Mouse (Mus musculus) midbrain, embryonic 13.5 days (tissue): ENCODE results near the gene Myoz1. TPM values are rescaled to one million over a fixed set of nuclear protein-coding genes. Genes with fewer than 3 reads are reported as not detected.

Experiments
- ATAC-seq: fragments of 200-750 bp; cut with Nextera tagmentation; 2 replicates; pipeline ENCODE4 v1.8.0; 2017; ENCODE audit warnings: mild to moderate bottlenecking, moderate TSS enrichment, moderate library complexity
- H3K27ac ChIP-seq: fragments of 300-500 bp; sonication (generic); 2 replicates; pipeline ENCODE4 v1.5.1; 2015; ENCODE audit warnings: inconsistent platforms, mild to moderate bottlenecking, moderate library complexity
- H3K27me3 ChIP-seq: fragments of 300-500 bp; sonication (generic); 2 replicates; pipeline ENCODE4 v1.6.1; 2015; ENCODE audit warnings: mild to moderate bottlenecking, inconsistent platforms
- H3K36me3 ChIP-seq: fragments of 300-500 bp; sonication (generic); 2 replicates; pipeline ENCODE4 v1.6.1; 2015; ENCODE audit warnings: mild to moderate bottlenecking, inconsistent platforms
- H3K4me1 ChIP-seq: fragments of 300-500 bp; sonication (generic); replicated peaks from 2 replicates; pipeline ENCODE4 v1.6.1; 2015; ENCODE audit warnings: inconsistent platforms
- H3K4me2 ChIP-seq: fragments of 300-500 bp; sonication (generic); replicated peaks from 2 replicates; pipeline ENCODE4 v1.6.1; 2015; ENCODE audit warnings: moderate library complexity, mild to moderate bottlenecking, inconsistent platforms
- H3K4me3 ChIP-seq: fragments of 300-500 bp; sonication (generic); replicated peaks from 2 replicates; pipeline ENCODE4 v1.5.1; 2015; ENCODE audit warnings: mild to moderate bottlenecking, inconsistent platforms
- H3K9ac ChIP-seq: fragments of 300-500 bp; sonication (generic); replicated peaks from 2 replicates; pipeline ENCODE4 v1.6.1; 2015; ENCODE audit warnings: mild to moderate bottlenecking, inconsistent platforms
- H3K9me3 ChIP-seq: fragments of 300-500 bp; sonication (generic); 2 replicates; pipeline ENCODE4 v1.6.1; 2016; ENCODE audit warnings: mild to moderate bottlenecking, inconsistent platforms
- WGBS: fragments of 180-500 bp; shearing (Covaris S2); methylation state at CpG from one replicate; pipeline ENCODE4 v1.1.7; 2015; 5-methylcytosine and 5-hydroxymethylcytosine counted together
- polyA plus RNA-seq: library from polyadenylated mRNA; unstranded; fragments of >200 nt; fragmentation: Nextera tagmentation; extraction: Ambion mirVana; gene quantifications from 2 replicates; pipeline ENCODE4 v1.2.1, GENCODE M21; 2015

Gene Myoz1
- polyA plus RNA-seq, 1 experiment from 2014 or later: not detected

DNA sequence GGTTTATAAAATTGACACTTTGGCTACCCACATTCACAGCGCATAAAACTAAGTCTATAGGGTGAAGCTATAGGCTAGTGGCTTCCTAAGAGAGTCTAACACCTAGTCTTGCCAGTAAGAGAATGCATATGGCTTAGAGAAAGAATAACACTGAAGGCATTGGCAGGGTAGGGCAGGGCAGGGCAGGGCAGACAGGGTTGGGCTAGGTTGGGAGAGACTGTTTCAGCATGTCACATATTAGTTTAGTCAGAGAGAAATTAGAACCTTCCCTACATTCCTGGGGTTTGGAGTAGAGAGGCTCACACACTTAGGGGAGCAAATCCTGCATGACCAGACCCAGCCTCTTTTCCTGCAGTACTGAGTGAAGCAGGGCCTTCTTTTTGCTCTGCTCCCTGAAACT is 11.1 kb upstream of the Myoz1 start:
- H3K4me2 ChIP-seq: no peak overlapping the region
- 65% methylated on average over 1 of the region's 1 CpGs for WGBS
- no peak overlapping the region for H3K27ac ChIP-seq
- no peaks in the 10 kb centered on the region for H3K9me3 ChIP-seq
- no peak overlapping the region for H3K4me3 ChIP-seq
- peaks cover under 1% of the 10 kb centered on the region for H3K4me1 ChIP-seq
- ATAC-seq: no peak
- H3K36me3 ChIP-seq: no peaks in the 10 kb centered on the region
- peaks cover 53% of the 10 kb centered on the region for H3K27me3 ChIP-seq
- no peak overlapping the region for H3K9ac ChIP-seq

DNA sequence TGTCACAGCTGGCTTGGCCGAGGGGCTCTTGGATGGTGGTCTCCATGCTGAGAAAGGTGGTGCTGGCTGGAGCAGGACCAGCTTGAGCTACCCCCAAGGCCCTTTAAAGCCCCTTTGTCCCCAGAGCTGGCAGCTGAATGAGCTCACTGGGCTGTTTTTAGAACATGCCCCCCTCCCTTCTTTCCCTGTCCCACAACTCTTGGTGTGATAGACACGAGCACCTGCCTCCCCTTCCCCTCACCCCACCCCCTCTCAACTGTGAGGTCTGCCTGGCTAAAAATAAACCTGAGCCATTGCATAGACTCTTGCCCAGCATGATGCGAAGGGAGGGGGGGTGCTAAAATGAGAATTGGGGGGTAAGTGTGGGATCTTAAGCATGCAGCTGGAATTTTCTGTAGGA is 8.1 kb upstream of the Myoz1 start:
- 49% methylated on average over 3 of the region's 3 CpGs for WGBS
- no peaks in the 10 kb centered on the region for H3K9me3 ChIP-seq
- no peak for ATAC-seq
- peaks cover 16% of the 10 kb centered on the region for H3K4me1 ChIP-seq
- no peak overlapping the region for H3K4me3 ChIP-seq
- H3K36me3 ChIP-seq: no peaks in the 10 kb centered on the region
- no peak overlapping the region for H3K9ac ChIP-seq
- no peak overlapping the region for H3K4me2 ChIP-seq
- H3K27me3 ChIP-seq: peaks cover 48% of the 10 kb centered on the region
- no peak overlapping the region for H3K27ac ChIP-seq

DNA sequence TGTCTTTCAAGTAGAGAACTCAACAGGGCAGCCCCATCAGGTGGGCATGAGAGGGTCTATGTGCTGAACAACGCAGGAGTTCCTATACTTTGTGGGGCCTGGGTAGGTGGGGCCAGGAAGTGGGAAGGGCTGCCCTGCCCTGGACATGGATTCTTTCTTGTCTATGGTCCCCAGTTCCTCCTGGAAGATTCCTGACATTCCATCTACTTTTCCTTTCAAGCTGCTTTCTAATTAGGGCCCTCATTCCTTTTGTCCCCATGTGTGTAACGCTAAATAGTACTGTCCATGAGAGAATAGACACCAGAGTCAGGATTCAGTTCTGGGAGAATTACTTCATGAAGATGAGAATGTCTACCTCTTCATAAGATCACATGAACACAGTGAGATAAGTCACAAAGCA is 7.3 kb upstream of the Myoz1 start:
- Histone ChIP-seq H3K4me2 (no peak overlapping the region), H3K9ac (no peak overlapping the region), H3K9me3 (no peaks in the 10 kb centered on the region), H3K4me1 (peaks cover 16% of the 10 kb centered on the region), H3K27me3 (peaks cover 40% of the 10 kb centered on the region), H3K36me3 (no peaks in the 10 kb centered on the region), H3K27ac (no peak overlapping the region), H3K4me3 (no peak overlapping the region)
- WGBS: 67% methylated on average over 2 of the region's 2 CpGs
- ATAC-seq: no peak

DNA sequence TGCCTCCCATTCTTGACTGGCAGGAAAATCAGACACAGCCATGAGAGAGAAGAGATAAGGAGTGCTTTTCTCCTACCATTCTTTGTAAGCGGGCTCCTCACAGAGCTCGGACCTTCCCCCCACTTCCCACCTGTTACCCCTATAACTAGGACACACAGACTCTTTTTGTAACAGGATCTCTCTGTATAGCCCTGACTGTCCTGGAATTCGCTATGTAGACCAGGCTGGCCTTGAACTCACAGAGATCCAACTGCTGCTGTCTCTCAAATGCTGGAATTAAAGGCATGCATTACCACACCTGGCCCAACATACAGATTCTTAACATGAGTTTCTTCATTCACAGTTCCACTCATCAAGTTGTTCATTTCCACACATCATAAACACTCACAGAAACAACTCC is 6.4 kb upstream of the Myoz1 start:
- no peaks in the 10 kb centered on the region for H3K9me3 ChIP-seq
- H3K4me3 ChIP-seq: no peak overlapping the region
- peak overlapping the region; percentile 82 for H3K9ac ChIP-seq
- H3K36me3 ChIP-seq: no peaks in the 10 kb centered on the region
- no peak for ATAC-seq
- peaks cover 33% of the 10 kb centered on the region for H3K27me3 ChIP-seq
- H3K27ac ChIP-seq: no peak overlapping the region
- peak overlapping the region; percentile 91; the same call in 1 of the 2 replicates for H3K4me2 ChIP-seq
- WGBS: 94% methylated on average over 3 of the region's 3 CpGs
- peaks cover 16% of the 10 kb centered on the region for H3K4me1 ChIP-seq

DNA sequence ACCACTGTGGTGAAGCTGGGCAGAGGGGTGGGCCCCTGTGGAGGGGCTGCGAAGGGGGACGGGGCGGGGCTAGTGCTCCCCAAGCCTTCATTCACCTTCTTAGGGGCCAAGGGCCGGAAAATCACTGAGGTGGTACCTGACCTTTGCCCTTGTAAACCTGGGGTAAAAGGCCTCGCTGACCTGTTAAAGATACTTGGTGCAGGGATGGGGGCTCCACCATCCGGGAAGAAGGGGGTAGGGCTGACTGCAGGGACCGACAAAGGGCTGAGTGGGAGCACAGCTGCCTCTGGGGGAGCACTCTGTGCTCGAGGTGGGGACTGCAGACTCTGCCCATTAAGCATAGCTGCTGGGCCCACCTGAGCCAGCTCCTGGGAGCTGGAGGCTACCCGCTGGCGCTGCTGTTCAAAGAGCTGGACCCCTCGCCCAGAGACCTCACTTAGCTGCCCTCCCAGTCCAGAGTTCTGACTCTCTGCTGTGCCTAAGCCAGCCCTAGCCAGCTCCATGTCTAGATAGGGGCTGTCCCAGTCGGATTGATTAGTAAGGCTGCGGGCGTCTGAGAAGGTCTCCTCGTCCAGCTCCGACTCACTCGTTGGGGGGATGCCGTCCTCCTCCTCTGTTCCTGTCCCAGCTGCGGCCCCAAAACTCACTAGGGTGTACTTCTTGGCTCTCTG is 5.5 kb upstream of the Myoz1 start:
- H3K4me1 ChIP-seq: peaks cover 16% of the 10 kb centered on the region
- WGBS: 6% methylated on average over 18 of the region's 19 CpGs
- no peaks in the 10 kb centered on the region for H3K36me3 ChIP-seq
- peak overlapping the region; percentile 91 for H3K4me2 ChIP-seq
- ATAC-seq: peak; percentile 53
- H3K27ac ChIP-seq: peak overlapping the region; percentile 88
- peak overlapping the region; percentile 82 for H3K9ac ChIP-seq
- peaks cover 30% of the 10 kb centered on the region for H3K27me3 ChIP-seq
- peak overlapping the region; percentile 63 for H3K4me3 ChIP-seq
- H3K9me3 ChIP-seq: no peaks in the 10 kb centered on the region

DNA sequence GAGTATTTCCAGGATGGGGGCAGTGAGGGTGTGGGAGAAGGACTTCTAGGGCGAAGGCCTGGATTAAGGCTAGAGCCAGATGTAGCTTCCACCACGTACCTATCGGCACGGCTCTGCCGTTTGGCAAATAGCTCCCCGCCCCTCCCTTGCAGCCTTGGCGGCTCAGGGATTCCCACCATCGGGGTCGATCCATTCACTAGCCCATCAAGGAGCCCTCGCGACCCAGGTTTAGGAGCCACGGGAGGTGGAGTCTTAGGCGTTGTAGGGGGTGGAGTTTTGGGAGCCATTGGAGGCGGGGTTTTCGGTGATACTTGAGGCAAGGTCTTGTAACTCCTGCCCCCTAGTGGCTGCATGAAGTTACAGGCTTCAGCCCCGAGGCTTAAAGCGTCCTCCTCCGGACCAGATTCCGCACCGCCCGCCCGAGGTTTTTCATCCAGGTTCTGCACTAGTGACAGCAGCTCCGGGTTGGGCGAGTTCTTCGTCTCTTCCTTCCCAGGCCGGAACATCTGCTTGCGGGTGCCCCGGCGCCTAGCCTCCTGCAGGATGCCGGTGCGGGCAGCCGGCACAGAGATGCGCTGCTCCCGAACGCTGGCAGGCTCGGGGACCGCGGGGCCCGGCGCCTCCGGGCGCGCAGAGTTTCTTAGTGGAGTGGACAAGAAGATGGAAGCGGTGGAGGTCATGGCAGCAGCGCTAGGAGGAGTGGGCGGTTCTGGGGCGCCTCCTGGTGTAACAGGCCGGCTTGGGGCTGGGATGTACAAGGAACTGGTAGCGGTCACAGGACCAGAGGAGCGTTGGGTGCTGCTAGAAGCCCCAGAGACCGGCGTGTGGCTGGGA is 4.7 kb upstream of the Myoz1 start:
- 1% methylated on average over 52 of the region's 52 CpGs for WGBS
- peak; percentile 85 for ATAC-seq
- Histone ChIP-seq H3K4me1 (peaks cover 16% of the 10 kb centered on the region), H3K4me2 (peak overlapping the region; percentile 91), H3K9ac (peak overlapping the region; percentile 82), H3K4me3 (peak overlapping the region; percentile 63), H3K27ac (peak overlapping the region; percentile 88), H3K36me3 (no peaks in the 10 kb centered on the region), H3K9me3 (no peaks in the 10 kb centered on the region), H3K27me3 (peaks cover 25% of the 10 kb centered on the region)

DNA sequence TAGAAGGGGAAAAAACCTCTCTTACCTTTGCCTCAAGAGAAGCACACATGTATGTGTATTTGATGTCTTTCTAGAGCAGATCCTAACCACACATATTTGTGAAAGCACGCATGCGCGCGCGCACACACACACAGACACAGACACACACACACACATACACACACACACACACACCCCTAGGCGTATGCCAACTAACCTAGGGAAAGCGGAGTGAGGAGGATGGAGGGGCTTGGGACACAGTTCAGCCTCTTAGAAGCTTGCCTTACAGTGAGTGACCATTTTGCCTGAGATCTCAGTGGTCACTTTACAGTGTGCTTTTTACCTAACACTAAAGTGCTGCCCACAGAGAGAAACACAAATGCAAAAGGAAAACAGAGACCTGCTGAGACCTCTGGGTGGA is 3.3 kb upstream of the Myoz1 start:
- Histone ChIP-seq H3K27ac (no peak overlapping the region), H3K27me3 (peaks cover 24% of the 10 kb centered on the region), H3K4me2 (no peak overlapping the region), H3K4me3 (no peak overlapping the region), H3K9me3 (no peaks in the 10 kb centered on the region), H3K36me3 (no peaks in the 10 kb centered on the region), H3K4me1 (peaks cover 16% of the 10 kb centered on the region), H3K9ac (no peak overlapping the region)
- no peak for ATAC-seq
- 94% methylated on average over 7 of the region's 7 CpGs for WGBS

DNA sequence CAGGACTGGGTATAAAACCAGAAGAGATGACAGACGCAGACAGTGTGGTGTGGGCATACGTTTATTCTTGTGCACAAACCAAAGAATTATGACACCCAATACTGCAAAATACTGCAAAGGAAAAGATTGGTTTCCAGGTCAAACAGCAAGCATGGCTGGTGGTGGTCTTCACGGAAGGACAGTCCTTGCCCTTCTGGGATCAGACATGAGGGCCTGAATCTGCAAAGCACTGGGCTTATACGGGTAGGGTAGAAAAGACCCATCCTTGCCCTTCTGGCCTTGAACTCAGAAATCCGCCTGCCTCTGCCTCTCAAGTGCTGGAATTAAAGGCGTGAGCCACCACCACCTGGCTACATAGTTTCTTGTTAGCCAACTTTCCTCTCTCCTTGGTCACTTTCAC is 2.6 kb upstream of the Myoz1 start:
- Histone ChIP-seq H3K9ac (no peak overlapping the region), H3K4me3 (no peak overlapping the region), H3K27ac (no peak overlapping the region), H3K36me3 (no peaks in the 10 kb centered on the region), H3K27me3 (peaks cover 24% of the 10 kb centered on the region), H3K4me2 (no peak overlapping the region), H3K4me1 (peaks cover 16% of the 10 kb centered on the region), H3K9me3 (no peaks in the 10 kb centered on the region)
- 94% methylated on average over 6 of the region's 6 CpGs for WGBS
- ATAC-seq: no peak

DNA sequence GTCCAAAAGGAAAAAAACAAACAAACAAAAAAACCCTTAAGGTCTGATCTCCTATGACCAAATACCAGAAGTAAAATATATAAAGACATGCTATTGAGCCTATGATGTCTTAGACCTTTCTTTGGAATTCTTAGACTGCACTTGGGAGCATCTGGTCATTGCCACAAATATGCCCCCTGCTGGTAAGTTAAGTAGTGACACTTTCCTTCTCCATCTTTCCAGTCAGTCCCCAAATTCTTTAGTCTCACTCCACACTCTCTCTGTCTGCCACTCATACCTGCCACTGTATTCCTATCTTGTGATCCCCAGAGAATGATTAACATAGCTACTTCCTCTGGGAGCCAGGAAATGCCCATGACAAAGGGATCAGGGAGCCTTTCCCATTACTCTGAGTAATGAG is 2.0 kb upstream of the Myoz1 start:
- H3K4me2 ChIP-seq: no peak overlapping the region

DNA sequence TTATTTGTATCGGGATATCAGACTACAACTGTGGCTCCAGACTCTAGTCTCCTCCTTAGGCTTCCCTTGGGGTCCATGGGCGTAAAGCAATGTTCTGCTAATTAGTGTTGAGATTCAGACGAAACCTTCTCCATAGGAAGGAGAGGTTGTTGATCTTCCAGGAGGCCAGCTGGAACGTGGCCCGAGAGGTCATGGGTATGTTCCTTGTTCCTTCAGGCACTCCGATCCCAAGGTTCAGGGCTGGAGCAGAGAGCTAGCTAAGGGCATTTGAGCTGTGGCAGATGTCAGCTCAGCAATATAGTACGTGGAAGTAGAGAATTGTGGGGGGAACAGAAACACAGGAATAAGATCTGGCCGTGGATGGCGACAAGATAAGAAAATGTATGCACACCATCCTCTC is 609 bp downstream of the Myoz1 start:
- Histone ChIP-seq H3K36me3 (no peaks in the 10 kb centered on the region), H3K4me3 (no peak overlapping the region), H3K4me1 (peaks cover 3% of the 10 kb centered on the region), H3K27ac (no peak overlapping the region), H3K9ac (no peak overlapping the region), H3K9me3 (no peaks in the 10 kb centered on the region), H3K4me2 (no peak overlapping the region), H3K27me3 (0 out of 2 replicates have a peak, but pooled peaks cover 5% of the 10 kb centered on the region)
- no peak for ATAC-seq
- 81% methylated on average over 9 of the region's 9 CpGs for WGBS

More for the DNA sequence above, 2.0 kb upstream of the Myoz1 start:
- no peak for ATAC-seq
- peaks cover 21% of the 10 kb centered on the region for H3K27me3 ChIP-seq
- H3K27ac ChIP-seq: no peak overlapping the region
- no peak overlapping the region for H3K4me3 ChIP-seq
- H3K36me3 ChIP-seq: no peaks in the 10 kb centered on the region
- peaks cover 16% of the 10 kb centered on the region for H3K4me1 ChIP-seq
- H3K9me3 ChIP-seq: no peaks in the 10 kb centered on the region
- H3K9ac ChIP-seq: no peak overlapping the region

DNA sequence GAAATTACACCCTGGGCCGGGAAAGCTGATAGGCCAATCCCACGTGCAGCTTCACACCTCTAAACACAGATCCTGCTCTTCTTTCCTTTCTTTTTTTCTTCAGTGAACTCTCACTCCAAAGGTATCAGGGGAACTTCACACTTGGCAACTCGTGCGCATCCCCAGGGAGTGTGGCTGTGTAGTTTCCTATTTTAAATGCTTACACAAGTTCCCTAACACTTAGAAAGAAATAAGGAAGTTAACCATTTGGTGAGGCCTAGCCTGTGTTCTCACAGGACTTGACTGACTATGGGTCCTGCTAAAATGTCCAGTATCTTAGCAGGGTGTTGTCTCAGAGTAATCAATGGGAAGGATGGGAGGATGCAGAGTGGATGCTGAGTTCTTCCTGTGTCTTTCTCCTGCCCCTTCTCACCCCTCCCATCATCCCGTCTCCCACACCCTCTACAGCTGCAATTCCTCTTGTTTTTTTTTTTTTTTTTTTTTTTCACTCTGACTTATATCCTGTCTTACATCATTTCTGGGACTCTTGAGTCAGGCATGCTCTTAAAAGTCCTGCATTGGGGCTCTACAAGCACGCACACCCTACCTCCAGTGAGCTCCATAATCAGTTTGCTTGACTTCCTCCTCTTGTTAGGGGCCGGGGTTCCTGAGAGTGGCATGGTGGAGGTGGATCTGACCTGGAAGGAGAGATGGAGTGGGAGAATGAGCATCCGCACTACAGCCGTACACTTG is 1.5 kb downstream of the Myoz1 start:
- Histone ChIP-seq H3K27me3 (0 out of 2 replicates have a peak, but pooled peaks cover 2% of the 10 kb centered on the region), H3K36me3 (no peaks in the 10 kb centered on the region), H3K9me3 (no peaks in the 10 kb centered on the region), H3K9ac (no peak overlapping the region), H3K4me3 (no peak overlapping the region), H3K4me2 (no peak overlapping the region), H3K4me1 (no peaks in the 10 kb centered on the region), H3K27ac (no peak overlapping the region)
- no peak for ATAC-seq
- WGBS: 81% methylated on average over 9 of the region's 9 CpGs

DNA sequence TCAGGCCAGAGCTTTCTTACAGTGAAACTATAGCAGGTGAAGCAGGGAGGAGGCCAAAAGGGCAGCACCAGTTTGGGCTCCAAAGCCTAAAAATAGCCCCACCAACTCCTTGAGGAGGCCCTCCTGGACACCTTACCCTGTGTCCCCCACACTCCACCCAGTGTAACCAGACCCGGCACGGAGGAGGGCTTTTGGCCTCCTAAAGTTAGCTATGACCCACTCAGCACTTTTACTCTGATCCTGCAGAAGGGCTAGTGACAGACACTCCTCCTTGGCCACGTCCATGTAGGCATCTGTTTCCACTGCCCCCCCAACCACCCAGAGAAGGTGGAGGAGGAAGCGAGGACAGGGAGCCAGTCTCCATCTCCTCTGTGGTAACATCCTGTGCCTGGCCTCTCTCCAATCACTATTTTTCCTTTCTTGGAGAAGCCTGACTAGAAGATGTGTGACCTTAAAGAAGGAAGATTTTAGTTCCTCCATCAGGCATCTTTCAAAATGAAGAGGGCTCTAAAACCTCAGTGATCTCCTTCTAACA is 4.6 kb downstream of the Myoz1 start:
- Histone ChIP-seq H3K4me3 (no peak overlapping the region), H3K4me1 (no peaks in the 10 kb centered on the region), H3K36me3 (no peaks in the 10 kb centered on the region), H3K27ac (no peak overlapping the region), H3K27me3 (no peaks in the 10 kb centered on the region), H3K9ac (no peak overlapping the region), H3K9me3 (no peaks in the 10 kb centered on the region), H3K4me2 (no peak overlapping the region)
- ATAC-seq: no peak
- WGBS: 65% methylated on average over 4 of the region's 4 CpGs
